Mouse (Mus musculus) cerebellum, adult 2 months (tissue): ENCODE measurements at regions not wholly inside any gene's neighbourhood (a gene's known extent, or its start where the extent isn't known, plus 50 kb on each side); places are given as distances from the start of the nearest gene placed in this dataset.

ENCODE experiments used
- CTCF ChIP-seq: fragments of 200-500 bp; IDR thresholded peaks from 2 replicates; pipeline ENCODE4 v1.5.1; 2011; ENCODE audit warnings: low read depth, mild to moderate bottlenecking, control low read depth, low read length, moderate library complexity, borderline replicate concordance; ENCODE audit not compliant: insufficient read depth
- POLR2A ChIP-seq: fragments of 200-500 bp; IDR thresholded peaks from 2 replicates; pipeline ENCODE4 v1.6.1; 2011; ENCODE audit warnings: low read length, control low read depth, borderline replicate concordance; ENCODE audit not compliant: insufficient read depth

- no peak for TF ChIP-seq CTCF
- TF ChIP-seq POLR2A = no peak
Observed at GRCm38 (mm10) chr7:70092089-70092488, 274.4 kb downstream of the Nr2f2 start.
